Mouse (Mus musculus) layer of hippocampus, adult 9-11 months (tissue): ENCODE data around the gene Chrm5.

ENCODE experiments used
- DNase-seq: peaks from one replicate; pipeline ENCODE4 v3.0.0; 2022

The Chrm5 gene

DNA sequence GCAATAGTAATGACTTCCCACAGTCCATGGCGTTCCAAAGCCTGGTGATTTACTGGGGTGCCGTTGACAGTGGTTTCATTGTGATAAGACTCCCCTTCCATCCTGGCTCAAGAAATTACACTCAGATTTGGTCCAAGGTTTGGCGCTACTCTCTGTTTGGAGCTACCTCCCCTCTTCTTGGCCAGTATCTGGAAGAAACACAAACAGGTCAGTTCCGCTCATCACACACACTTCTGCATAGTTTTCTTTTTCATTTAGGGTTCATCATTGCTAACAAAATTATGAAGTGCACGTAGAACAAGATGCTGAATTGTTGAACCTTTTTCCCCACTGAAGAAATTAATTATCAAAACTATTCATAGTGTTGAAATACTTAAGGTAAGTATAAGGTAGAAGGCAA lies at the start of gene Chrm5:
TSS of gene Chrm5 (minus strand) at position 101 of the 400 bp plus-strand sequence.
- DNase-seq: no peak

DNA sequence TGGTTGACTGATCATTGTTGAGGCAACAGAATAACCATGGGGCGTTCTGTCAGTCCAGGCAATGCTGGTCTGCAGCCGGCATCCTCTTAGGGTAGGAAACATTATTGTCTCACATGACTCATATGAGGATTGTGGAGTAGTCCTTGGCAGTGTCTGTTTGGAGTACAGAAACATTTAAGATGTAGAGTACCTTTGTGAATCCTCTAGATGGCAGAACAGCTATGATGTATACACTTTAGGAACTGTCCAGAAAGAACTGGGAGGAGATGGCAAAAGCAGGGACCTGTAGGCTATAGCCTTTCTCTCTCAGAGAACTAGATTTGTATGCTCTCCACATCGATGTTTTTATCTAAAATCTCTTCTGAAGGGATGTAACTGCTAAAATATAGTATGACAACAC lies 46.4 kb upstream of the Chrm5 start:
- no peak for DNase-seq

DNA sequence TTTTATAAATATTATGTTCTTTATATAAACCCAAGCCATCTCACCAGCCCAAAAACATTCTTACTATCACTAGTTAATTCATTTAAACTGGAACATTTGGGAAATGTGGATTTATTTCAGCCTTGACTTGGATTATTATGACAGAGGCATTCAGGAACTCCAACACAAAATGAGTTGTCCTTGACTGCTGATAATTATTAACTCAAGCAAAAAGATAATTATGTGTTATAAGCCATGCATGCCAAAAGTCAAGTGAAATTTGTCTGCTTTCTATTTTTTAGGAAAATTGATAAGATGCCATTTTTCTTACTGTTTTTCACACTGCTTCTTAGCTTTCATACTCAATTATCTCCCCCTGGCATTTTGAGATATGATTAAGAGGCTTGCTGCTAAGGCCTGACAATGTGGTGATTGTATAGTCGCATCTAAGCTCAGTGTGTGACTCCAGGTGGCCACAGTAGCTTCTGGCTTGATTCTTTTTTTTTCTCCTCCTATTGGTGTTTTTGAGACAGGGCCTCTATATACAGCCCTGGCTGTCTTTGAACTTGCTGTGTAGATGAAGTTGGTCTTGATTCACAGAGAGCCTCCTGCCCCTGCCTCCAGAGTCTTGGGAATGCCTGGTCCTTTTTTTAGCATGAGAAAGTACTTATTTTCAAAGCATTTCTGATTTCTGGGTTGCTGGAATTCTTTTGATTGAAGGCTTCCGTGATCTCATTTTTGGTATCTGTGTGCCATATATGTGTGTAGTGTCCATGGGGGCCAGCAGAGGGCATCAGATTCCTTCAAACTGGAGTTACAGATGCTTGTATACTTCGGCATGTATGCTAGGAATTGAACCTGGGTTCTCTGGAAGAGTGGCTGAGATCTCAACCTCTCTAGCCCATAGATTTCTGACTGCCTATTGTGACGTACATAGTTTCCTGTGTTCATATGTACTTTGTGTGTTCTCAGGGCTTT lies 40.2 kb upstream of the Chrm5 start:
- no peak for DNase-seq

DNA sequence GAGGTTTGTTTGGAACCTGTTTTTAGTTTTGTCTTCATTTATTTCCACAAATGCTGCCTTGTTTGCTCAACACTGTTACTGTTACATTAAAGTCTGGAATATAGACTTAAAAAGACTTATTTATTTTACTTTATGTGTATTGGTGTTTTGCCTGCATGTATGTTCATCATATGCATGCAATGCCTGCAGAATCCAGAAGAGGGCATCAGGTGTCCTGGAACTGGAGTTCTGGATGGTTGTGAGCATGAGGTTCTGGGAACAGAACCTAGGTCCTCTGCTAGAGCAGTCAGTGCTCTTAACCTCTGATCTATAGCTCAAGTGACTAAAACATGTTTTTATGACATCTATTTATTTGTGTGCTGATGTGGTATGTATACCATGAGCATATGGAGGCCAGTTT lies 38.0 kb upstream of the Chrm5 start:
- DNase-seq: no peak

DNA sequence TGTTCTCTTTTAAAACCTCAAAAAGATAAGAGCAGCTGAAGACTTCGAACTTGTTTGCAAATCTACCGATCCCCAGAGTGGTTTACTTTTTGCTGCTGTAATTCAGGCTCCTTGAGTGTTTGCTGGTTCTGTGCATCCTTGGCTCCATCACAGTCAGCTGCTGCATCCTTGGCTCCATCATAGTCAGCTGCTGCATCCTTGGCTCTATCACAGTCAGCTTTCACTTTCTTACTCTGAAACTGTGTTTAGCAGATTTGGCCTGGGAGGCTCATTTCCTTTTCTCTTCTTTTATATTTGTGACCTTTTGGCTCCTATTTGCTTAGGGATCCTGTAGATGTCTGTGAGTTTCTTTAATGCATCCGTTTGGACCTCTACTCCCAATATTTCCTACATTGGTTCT lies 36.6 kb upstream of the Chrm5 start:
- no peak for DNase-seq

DNA sequence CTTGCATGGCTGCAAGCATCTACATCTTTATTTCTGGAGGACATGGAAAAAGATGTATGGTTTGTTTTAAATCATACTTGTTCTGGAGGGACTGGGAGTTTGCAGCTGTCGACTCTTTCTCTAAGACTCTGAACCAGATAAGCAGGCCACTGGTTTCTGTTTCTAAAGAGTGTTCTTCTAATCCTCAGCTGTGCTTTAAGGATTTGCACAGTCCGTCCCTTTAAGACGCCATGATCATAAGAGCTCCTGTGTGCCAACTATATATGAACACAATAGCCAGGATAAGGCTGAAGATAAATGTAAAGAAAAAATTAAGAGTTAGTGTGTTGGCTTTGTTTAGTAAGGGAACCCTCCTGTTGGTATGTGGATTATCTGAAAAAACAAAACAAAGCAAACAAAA lies 36.2 kb upstream of the Chrm5 start:
- no peak for DNase-seq

DNA sequence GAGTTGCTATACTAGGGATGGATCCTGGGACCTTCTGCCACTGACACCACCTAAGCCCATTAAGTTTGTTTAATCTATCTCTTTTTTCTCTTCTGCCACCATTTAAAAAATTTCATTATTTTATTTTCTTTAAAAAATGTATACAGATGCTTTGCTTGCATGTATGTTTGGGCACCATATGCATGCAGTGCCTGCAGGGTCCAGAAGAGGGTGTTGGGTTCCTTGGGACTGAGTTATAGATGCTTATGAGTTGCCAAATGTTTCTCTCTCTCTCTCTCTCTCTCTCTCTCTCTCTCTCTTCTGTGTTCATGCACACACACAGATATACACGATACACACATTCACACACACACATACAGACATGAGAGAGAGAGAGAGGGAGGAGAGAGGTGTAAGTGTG lies 32.5 kb upstream of the Chrm5 start:
- DNase-seq: no peak

DNA sequence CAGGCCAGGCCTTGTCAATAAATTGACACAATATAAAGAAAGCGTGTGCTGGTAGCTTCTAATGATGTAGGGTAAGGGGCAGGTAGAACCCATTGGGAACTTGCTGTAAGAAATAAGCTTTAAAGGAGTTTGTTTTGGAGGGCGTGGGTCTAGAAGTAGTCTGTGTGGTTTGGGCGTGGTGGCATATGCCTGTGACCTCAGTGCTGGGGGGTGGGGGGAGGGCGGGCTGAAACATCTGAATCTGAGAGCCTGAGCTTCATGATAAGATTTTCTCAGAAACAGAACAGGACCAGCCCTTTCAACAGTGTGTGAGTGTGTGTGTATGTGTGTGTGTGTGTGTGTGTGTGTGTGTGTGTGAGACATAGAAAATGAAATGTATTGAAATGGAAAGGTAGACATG lies 29.6 kb upstream of the Chrm5 start:
- no peak for DNase-seq

DNA sequence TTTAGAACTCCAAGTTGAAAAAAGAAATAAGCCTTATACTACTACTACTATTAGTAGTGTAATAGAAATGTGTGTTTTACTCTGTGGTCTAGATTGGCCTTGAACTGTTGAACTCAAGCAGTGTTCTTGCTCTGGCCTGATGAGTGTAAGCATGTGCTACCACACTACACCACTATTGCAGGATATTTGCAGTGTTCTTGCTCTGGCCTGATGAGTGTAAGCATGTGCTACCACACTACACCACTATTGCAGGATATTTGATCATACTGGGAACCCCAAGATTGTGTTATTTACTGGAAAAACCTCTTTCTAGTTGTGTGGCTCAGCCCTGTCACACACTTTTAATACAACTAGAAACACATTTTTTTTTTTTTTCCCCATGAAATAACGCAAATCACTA lies 26.9 kb upstream of the Chrm5 start:
- no peak for DNase-seq

DNA sequence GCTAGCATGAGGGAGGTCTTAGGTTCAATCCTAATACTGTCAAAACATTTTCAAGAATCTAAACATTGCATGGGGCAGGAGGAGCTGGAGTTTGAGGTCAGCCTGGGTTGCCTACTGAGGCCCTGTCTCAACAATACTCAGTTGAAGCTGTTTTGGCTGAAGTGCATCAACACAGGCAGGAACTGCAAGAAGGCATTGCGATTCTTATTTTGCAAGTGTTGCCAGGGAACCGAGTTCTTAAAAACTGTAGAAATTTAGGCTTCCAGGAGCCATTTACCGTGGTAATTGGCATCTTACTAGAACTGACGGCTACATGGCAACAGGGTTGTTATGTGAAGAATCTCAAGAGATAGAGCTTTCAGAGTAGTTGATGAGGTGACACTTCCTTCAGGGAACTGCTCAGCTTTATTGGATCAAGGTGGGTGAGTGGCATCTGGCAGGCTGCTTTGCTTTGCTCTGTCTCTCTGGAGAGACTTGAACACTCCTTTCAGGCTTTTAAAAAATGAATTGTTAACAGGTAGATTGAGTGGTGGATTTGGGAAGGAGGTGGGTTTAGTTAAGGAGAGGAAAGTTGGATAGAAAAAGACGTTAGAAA lies 26.4 kb upstream of the Chrm5 start:
- no peak for DNase-seq

DNA sequence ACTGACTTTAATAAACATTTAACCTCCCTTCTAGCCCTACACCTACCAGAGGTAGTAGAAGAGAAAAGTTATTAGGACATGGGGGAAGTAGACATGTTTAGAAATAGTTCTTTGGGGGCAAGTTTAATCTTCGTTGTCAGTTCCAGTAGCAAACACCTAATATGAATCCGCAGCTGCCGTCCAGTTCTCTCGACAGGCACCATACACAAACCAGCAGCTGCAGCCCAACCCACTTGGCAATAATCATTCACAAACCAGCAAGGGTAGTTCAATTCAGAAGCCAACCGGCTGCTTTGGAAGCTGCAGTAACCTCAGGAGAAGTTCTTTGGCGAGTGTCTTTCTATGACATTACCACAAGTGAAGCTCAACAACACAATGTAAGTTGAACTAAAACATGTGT lies 23.4 kb upstream of the Chrm5 start:
- DNase-seq: no peak

DNA sequence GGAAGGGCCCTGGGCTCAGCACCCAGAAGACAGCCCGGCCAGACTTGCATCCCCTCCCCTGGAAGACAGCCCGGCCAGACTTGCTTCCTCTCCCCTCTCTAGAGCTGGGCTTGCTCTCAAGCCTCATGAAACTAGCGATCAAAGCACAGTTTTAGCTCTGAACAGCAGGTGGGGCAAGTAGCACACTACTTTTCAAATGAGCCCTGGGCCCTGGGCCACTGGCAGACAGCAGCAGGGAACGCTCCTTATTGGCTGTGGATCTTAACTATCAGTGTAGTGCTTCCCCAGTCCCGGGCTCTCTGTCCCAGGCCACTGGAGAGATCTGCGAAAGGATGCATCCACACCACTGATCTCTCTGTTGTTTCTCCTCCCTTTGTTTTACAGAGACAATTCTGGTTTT lies 20.6 kb upstream of the Chrm5 start:
- DNase-seq: peak; percentile 82

DNA sequence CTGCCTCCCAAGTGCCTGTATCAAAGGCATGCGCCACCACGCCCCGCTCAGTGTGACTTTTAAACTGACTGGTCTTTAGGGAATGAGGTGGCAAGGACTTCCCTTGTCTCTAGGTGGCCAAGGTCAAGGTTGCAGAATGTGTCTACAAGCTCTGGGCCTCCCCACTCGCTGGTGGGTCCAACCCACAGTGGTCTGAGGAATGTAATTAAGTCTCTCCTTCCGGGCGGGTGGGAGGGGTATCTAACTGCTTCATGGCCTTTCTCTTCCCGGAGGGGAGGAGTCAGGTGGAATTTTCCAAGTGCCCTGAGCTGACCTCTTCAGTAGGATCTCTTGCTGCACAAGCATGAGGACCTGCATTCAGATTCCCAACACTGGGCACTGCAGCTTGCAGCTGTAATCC lies 17.3 kb upstream of the Chrm5 start:
- DNase-seq: no peak

DNA sequence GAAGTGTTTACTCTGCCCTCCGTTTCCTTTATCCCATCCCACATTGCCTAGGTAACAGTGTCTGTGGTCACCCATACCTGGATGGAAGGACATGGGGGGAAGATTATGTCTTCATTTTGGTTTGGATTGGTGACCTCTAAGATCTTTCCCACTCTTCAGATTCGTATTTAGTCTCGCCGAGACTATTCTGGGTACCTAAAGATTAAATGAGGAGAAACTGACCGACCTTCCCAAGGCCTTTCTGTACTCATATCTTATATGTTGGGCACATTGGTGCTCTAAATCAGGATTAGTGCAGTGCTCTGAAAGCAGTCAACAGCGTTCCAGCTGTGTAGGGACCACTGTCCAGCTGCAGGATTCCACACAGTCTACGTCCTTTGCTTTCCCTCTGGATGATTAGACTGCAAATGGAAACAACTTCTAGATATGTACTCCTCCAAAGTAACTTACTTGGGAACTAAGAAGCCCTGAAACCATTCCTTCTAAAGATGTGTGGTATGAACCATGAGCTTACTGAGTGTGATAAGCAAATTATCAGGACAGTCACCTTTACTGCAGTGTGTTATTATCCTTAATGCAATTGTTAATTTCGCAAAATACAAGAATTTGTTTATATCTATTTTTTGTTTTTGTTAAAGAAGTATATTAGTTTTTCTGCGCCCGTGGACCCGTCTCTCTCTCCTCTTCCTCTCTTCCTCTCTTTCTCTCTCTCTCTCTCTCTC lies 13.1 kb upstream of the Chrm5 start:
- DNase-seq: no peak

DNA sequence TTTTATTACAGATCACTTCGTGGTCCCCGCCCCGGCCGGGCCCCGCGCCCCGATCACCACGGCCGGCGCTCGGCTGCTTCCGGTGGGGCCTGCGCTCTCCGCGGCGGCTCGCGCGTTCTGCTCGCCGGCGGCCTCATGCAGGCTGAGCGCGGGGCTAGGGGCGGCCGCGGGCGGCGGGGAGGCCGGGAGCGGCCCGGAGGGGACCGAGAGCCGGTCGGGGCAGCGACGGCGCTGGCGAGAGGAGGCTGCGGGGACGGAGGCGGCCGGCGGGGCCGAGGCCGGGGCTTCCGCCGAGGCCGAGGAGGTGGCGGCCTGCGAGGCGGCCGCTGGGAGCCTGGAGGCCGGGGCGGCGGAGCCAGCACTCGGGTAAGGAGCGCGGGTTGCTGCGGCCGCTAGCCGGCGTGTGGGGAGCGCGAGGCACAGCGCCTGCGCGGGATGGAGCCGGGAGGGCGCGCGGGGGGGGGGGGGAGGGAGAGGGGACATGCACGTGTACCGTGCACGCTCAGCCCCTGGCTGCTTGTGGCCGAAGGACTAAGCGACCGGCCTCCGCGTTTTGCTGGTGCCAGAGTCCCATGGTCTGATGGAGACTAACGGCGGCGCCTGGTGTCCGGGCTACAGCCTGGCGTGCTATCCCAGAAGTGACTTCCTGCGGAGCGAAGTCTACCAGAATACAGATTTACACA lies 12.4 kb upstream of the Chrm5 start, which contains the start of gene Aven:
TSS of gene Aven (plus strand) at position 109 of the 683 bp plus-strand sequence.
- DNase-seq: peak; percentile 75

DNA sequence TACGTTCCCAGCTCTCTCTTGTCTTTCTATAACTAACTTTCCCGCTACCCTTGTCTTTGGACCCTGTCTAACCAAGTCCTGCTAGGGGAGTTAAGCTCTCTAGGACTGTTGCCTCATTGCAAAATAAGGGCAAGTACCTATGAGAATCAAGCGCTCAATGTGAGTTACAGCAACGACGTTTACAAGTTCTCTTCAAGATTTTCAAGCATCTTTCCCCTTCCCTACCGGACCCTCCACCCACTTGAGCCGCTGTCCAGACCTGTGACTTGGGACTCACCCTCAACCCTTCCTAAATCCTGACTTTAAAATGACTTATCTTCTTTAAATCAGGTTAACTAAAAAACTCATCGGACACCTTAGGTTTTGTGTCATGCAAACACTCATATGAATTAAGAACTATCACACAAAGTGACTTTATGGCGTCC lies 11.9 kb upstream of the Chrm5 start:
- DNase-seq: no peak

DNA sequence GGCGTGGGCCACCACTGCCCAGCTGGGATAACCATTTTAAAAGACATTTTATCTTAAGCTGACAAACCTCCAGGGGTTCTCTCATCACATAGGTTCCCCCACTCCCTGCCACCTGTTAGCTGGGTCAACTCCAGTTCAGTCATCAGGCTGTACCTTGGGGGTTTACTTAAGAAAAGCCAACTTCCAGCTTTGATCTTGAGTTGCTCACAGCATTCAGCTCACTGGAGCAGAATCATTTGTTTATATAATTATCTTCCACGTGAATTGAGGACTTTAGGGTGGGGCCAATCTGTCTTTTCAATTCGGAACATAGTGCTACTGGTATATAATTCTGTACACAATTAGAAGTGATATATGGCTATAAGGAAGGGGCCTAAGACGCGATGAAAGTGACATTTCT lies 11.1 kb upstream of the Chrm5 start:
- no peak for DNase-seq

DNA sequence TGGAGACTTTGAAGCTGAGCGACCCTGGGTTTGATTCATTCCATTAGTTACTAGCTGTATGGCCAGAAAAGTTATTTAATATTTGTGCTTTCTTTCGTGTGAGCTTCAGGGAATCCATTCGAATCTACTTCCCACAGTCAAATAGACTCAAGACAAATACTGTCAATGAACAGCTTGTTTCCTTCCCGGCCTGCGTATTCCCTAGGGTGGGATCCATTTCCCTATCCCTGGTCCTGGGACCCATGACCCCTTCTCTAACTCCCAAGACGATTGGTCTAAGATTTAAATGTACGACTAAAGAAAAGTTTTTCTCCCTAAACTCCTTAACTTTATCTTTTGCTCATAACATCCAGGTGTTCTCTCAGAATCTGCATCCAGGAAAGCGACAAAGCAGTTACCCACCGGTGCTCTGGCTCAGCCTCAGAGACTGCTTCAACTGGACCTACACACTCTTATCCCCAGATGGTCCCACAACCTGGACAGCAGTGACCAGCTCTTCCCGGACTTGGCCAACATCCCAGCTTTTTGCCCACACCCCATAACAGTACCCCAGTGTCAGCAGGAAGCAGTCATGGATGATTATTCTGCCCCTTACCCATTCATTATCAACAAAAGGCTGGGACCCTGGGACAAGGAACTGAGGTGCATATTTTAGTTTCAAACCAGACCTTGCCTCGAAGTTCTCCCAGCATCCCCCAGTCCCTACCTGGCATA lies 10.1 kb upstream of the Chrm5 start:
- no peak for DNase-seq

DNA sequence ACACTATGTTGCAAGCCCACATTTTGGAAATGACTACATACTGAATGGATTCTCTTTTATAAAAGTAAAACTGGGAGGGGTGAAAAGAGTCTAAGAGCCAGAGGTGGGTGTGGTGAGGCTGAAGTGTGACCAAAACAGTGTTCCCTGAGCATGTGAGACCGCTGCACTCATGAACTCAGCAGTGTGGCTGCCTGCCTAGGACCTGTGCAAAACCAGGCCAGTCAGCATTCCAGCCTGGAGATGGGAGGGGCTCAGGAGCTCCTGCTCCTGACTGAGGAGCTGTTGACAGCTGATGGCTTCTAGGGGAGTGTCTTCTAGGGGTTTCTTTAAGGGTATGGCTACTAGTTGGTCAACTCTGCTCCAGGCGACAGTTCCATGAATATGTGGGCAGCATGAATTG lies 4.3 kb upstream of the Chrm5 start:
- no peak for DNase-seq

DNA sequence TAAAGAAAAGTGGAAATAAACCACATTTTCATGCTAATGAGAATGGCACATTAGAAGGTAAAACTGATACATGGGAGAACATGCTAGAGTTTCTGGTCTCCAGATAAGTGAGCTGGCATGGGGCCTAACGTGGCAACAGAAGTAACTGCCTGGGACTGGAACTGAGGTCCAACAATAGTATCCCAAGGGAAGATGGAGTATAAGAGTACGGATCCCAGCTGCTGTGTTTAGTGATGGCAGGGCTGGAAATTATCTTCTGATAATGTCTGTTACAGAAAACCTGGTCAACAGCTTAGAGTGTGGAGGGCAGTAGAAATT lies 2.7 kb upstream of the Chrm5 start:
- DNase-seq: no peak

DNA sequence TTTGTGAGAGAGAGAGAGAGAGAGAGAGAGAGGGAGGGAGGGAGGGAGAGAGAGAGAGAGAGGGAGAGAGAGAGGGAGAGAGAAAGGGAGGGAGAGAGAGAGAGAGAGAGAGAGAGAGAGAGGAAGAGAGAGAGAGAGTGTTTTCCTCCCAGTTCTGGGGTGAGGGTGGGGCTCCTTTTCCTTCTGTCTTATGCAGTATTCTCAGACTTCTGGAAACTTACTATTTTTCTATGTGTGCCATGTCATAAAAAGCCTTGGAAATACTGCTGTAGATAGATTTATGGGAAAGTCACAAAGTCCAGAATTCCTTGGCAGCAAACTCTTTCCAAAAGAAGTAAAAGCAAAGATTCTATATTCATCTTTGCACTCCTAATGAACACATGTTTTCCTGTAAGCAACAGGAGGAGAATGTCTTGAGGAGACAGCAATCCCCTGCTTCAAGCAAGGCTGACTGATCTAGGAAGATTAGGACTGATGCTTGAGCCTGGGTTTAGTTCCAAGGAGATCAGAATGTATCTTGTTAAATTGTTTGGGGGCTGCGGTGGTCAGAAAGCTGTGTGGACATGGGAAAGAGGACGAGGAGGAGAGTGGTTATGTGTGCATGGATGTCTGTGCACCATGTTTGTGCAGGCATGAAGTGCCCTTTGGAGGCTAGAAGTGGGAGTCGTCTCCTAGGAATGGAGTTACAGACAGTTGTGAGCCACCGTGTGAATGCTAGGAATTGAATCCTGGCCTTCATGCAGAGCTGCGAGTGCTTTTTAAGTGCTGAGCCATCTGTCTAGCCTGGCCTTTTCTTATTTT lies 2.2 kb upstream of the Chrm5 start:
- DNase-seq: no peak

DNA sequence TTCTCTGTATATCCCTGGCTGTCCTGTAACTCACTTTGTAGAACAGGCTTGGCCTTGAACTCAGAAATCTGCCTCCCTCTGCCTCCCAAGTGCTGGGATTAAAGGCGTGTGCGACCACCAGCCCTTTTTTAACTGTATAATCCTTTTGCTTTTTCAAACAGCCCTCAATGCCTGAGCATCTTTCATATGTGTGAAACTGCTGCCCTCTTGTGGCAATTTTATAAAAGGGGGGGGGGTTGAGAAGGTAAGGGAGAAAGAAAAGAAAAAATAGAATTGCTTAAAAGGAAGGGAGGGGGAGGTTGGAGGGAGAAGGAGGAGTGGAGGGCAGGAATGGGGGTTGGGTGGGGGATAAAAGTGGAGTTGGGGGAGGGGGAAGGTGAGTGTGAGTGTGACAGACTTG lies 995 bp upstream of the Chrm5 start:
- no peak for DNase-seq
